Mouse (Mus musculus) hindbrain, embryonic 13.5 days (tissue): Measurements from ENCODE around the gene Frmd5. TPM values are rescaled to one million over a fixed set of nuclear protein-coding genes. Genes with fewer than 3 reads are reported as not detected.

ENCODE experiments used
- ATAC-seq: fragments of 200-750 bp; cut with Nextera tagmentation; 2 replicates; pipeline ENCODE4 v1.8.0; 2017; ENCODE audit warnings: moderate TSS enrichment; ENCODE audit not compliant: low FRiP score
- H3K27ac ChIP-seq: fragments of 300-500 bp; sonication (generic); 2 replicates; pipeline ENCODE4 v1.5.1; 2015; ENCODE audit warnings: inconsistent platforms, mild to moderate bottlenecking, moderate library complexity
- H3K27me3 ChIP-seq: fragments of 300-500 bp; sonication (generic); 2 replicates; pipeline ENCODE4 v1.6.1; 2015; ENCODE audit warnings: mild to moderate bottlenecking, inconsistent platforms
- H3K36me3 ChIP-seq: fragments of 300-500 bp; sonication (generic); 2 replicates; pipeline ENCODE4 v1.6.1; 2015; ENCODE audit warnings: mild to moderate bottlenecking, inconsistent platforms
- H3K4me1 ChIP-seq: fragments of 300-500 bp; sonication (generic); replicated peaks from 2 replicates; pipeline ENCODE4 v1.6.1; 2015; ENCODE audit warnings: inconsistent platforms
- H3K4me2 ChIP-seq: fragments of 300-500 bp; sonication (generic); 2 replicates; pipeline ENCODE4 v1.6.1; 2015; ENCODE audit warnings: inconsistent platforms, mild to moderate bottlenecking, moderate library complexity
- H3K4me3 ChIP-seq: fragments of 300-500 bp; sonication (generic); 2 replicates; pipeline ENCODE4 v1.5.1; 2015; ENCODE audit warnings: mild to moderate bottlenecking, inconsistent platforms
- H3K9ac ChIP-seq: fragments of 300-500 bp; sonication (generic); 2 replicates; pipeline ENCODE4 v1.6.1; 2015; ENCODE audit warnings: mild to moderate bottlenecking, inconsistent platforms
- H3K9me3 ChIP-seq: fragments of 300-500 bp; sonication (generic); 2 replicates; pipeline ENCODE4 v1.6.1; 2016; ENCODE audit warnings: inconsistent platforms
- WGBS: fragments of 180-500 bp; shearing (Covaris S2); methylation state at CpG from one replicate; pipeline ENCODE4 v1.1.7; 2015; 5-methylcytosine and 5-hydroxymethylcytosine counted together
- polyA plus RNA-seq: library from polyadenylated mRNA; unstranded; fragments of >200 nt; fragmentation: Nextera tagmentation; extraction: Ambion mirVana; gene quantifications from 2 replicates; pipeline ENCODE4 v1.2.1, GENCODE M21; 2015

Gene Frmd5
- polyA plus RNA-seq, 1 experiment from 2014 or later = 33.0 TPM

- no peak for ATAC-seq
- Histone ChIP-seq H3K9me3 (no peaks in the 10 kb centered on the region), H3K4me1 (peaks cover 18% of the 10 kb centered on the region), H3K36me3 (no peaks in the 10 kb centered on the region), H3K9ac (no peak overlapping the region), H3K4me2 (no peak overlapping the region), H3K27ac (peak overlapping the region; percentile 69), H3K4me3 (no peak overlapping the region), H3K27me3 (no peaks in the 10 kb centered on the region)
- WGBS = 50% methylated on average over 4 of the region's 4 CpGs
Observed at GRCm38 (mm10) chr2:121602397-121602796, 204.5 kb downstream of the Frmd5 start.

GRCm38 (mm10) chr2:121601543-121601942 lies 205.3 kb downstream of the Frmd5 start:
- Histone ChIP-seq H3K9me3 (no peaks in the 10 kb centered on the region), H3K4me3 (no peak overlapping the region), H3K27me3 (no peaks in the 10 kb centered on the region), H3K27ac (peak overlapping the region; percentile 69; the same call in 1 of the 2 replicates), H3K4me1 (peaks cover 18% of the 10 kb centered on the region), H3K36me3 (no peaks in the 10 kb centered on the region), H3K9ac (no peak overlapping the region), H3K4me2 (no peak overlapping the region)
- no peak for ATAC-seq
- 69% methylated on average over 7 of the region's 7 CpGs for WGBS

- H3K9ac ChIP-seq = no peak overlapping the region
- WGBS = 88% methylated on average over 8 of the region's 8 CpGs
- ATAC-seq = no peak
- no peaks in the 10 kb centered on the region for H3K27me3 ChIP-seq
- no peaks in the 10 kb centered on the region for H3K36me3 ChIP-seq
- H3K4me1 ChIP-seq = peaks cover 22% of the 10 kb centered on the region
- H3K9me3 ChIP-seq = no peaks in the 10 kb centered on the region
- no peak overlapping the region for H3K4me3 ChIP-seq
- no peak overlapping the region for H3K4me2 ChIP-seq
- no peak overlapping the region for H3K27ac ChIP-seq
Observed at GRCm38 (mm10) chr2:121600736-121601135, 206.2 kb downstream of the Frmd5 start.

- no peak overlapping the region for H3K9ac ChIP-seq
- H3K27me3 ChIP-seq = no peaks in the 10 kb centered on the region
- no peak overlapping the region for H3K27ac ChIP-seq
- 69% methylated on average over 7 of the region's 7 CpGs for WGBS
- no peak overlapping the region for H3K4me2 ChIP-seq
- H3K4me3 ChIP-seq = no peak overlapping the region
- peaks cover 45% of the 10 kb centered on the region for H3K4me1 ChIP-seq
- H3K36me3 ChIP-seq = no peaks in the 10 kb centered on the region
- H3K9me3 ChIP-seq = no peaks in the 10 kb centered on the region
- ATAC-seq = no peak; the same call in 1 of the 2 replicates
Observed at GRCm38 (mm10) chr2:121598249-121598648, 208.6 kb downstream of the Frmd5 start.

- peaks cover 36% of the 10 kb centered on the region for H3K4me1 ChIP-seq
- no peak for ATAC-seq
- whole genome bisulfite sequencing = 75% methylated on average over 2 of the region's 2 CpGs
Observed at GRCm38 (mm10) chr2:121596621-121597020, 210.3 kb downstream of the Frmd5 start.

GRCm38 (mm10) chr2:121594660-121595291 lies 212.1 kb downstream of the Frmd5 start:
- Histone ChIP-seq H3K4me3 (no peak overlapping the region), H3K36me3 (0 out of 2 replicates have a peak, but pooled peaks cover 3% of the 10 kb centered on the region), H3K9me3 (no peaks in the 10 kb centered on the region), H3K27me3 (no peaks in the 10 kb centered on the region), H3K9ac (no peak overlapping the region), H3K4me1 (peaks cover 27% of the 10 kb centered on the region), H3K4me2 (no peak overlapping the region), H3K27ac (no peak overlapping the region)
- WGBS = 48% methylated on average over 8 of the region's 8 CpGs
- no peak for ATAC-seq

More at GRCm38 (mm10) chr2:121596621-121597020, 210.3 kb downstream of the Frmd5 start:
- H3K36me3 ChIP-seq = no peaks in the 10 kb centered on the region
- no peaks in the 10 kb centered on the region for H3K9me3 ChIP-seq
- H3K9ac ChIP-seq = no peak overlapping the region
- H3K4me2 ChIP-seq = no peak overlapping the region
- no peak overlapping the region for H3K27ac ChIP-seq
- no peak overlapping the region for H3K4me3 ChIP-seq
- H3K27me3 ChIP-seq = no peaks in the 10 kb centered on the region

- H3K9ac ChIP-seq = no peak overlapping the region
- no peaks in the 10 kb centered on the region for H3K27me3 ChIP-seq
- H3K9me3 ChIP-seq = no peaks in the 10 kb centered on the region
- 63% methylated on average over 3 of the region's 3 CpGs for WGBS
- H3K4me3 ChIP-seq = no peak overlapping the region
- H3K4me1 ChIP-seq = peaks cover 30% of the 10 kb centered on the region
- ATAC-seq = no peak
- H3K36me3 ChIP-seq = 0 out of 2 replicates have a peak, but pooled peaks cover 3% of the 10 kb centered on the region
- no peak overlapping the region for H3K4me2 ChIP-seq
- 0 out of 2 replicates have a peak overlapping the region, but pooled peaks have one; percentile 8 for H3K27ac ChIP-seq
Observed at GRCm38 (mm10) chr2:121594131-121594530, 212.8 kb downstream of the Frmd5 start.

GRCm38 (mm10) chr2:121588309-121588694 lies 218.6 kb downstream of the Frmd5 start:
- Histone ChIP-seq H3K4me2 (no peak overlapping the region), H3K4me1 (peaks cover 26% of the 10 kb centered on the region), H3K27ac (peak overlapping the region; percentile 73), H3K27me3 (no peaks in the 10 kb centered on the region), H3K9me3 (no peaks in the 10 kb centered on the region), H3K36me3 (peaks cover 17% of the 10 kb centered on the region), H3K4me3 (no peak overlapping the region), H3K9ac (no peak overlapping the region)
- 0 out of 2 replicates have a peak, but pooled peaks have one; percentile 57 for ATAC-seq
- 28% methylated on average over 4 of the region's 4 CpGs for whole genome bisulfite sequencing

- no peaks in the 10 kb centered on the region for H3K9me3 ChIP-seq
- H3K9ac ChIP-seq = no peak overlapping the region
- H3K4me3 ChIP-seq = no peak overlapping the region
- H3K27me3 ChIP-seq = no peaks in the 10 kb centered on the region
- peaks cover 17% of the 10 kb centered on the region for H3K36me3 ChIP-seq
- peak overlapping the region; percentile 73 for H3K27ac ChIP-seq
- peaks cover 30% of the 10 kb centered on the region for H3K4me1 ChIP-seq
- WGBS = 41% methylated on average over 12 of the region's 12 CpGs
- ATAC-seq = peak; percentile 45; the same call in 1 of the 2 replicates
- H3K4me2 ChIP-seq = no peak overlapping the region
Observed at GRCm38 (mm10) chr2:121587523-121588308, 219.2 kb downstream of the Frmd5 start.

- Histone ChIP-seq H3K27me3 (no peaks in the 10 kb centered on the region), H3K4me3 (no peak overlapping the region), H3K36me3 (peaks cover 15% of the 10 kb centered on the region), H3K4me1 (peaks cover 31% of the 10 kb centered on the region), H3K27ac (no peak overlapping the region), H3K9ac (no peak overlapping the region), H3K9me3 (no peaks in the 10 kb centered on the region), H3K4me2 (no peak overlapping the region)
- ATAC-seq = no peak
- WGBS = 74% methylated on average over 5 of the region's 5 CpGs
Observed at GRCm38 (mm10) chr2:121584705-121585104, 222.2 kb downstream of the Frmd5 start.

- peak; percentile 55 for ATAC-seq
- Histone ChIP-seq H3K36me3 (peaks cover 15% of the 10 kb centered on the region), H3K4me1 (peaks cover 23% of the 10 kb centered on the region), H3K4me3 (no peak overlapping the region), H3K27ac (peak overlapping the region; percentile 41; the same call in 1 of the 2 replicates), H3K9me3 (no peaks in the 10 kb centered on the region), H3K27me3 (no peaks in the 10 kb centered on the region), H3K9ac (no peak overlapping the region), H3K4me2 (no peak overlapping the region)
- WGBS = 61% methylated on average over 13 of the region's 13 CpGs
Observed at GRCm38 (mm10) chr2:121583468-121584116, 223.3 kb downstream of the Frmd5 start.

- H3K4me3 ChIP-seq = no peak overlapping the region
- peaks cover 15% of the 10 kb centered on the region for H3K36me3 ChIP-seq
- ATAC-seq = no peak
- WGBS = 70% methylated on average over 13 of the region's 13 CpGs
- peaks cover 16% of the 10 kb centered on the region for H3K4me1 ChIP-seq
- H3K27me3 ChIP-seq = no peaks in the 10 kb centered on the region
- no peak overlapping the region for H3K9ac ChIP-seq
- H3K4me2 ChIP-seq = no peak overlapping the region
- H3K9me3 ChIP-seq = no peaks in the 10 kb centered on the region
- 0 out of 2 replicates have a peak overlapping the region, but pooled peaks have one; percentile 25 for H3K27ac ChIP-seq
Observed at GRCm38 (mm10) chr2:121582809-121583376, 224.0 kb downstream of the Frmd5 start.
